Mouse (Mus musculus): ENCODE measurements around the gene Gm28308. TPM values are rescaled to one million over a fixed set of nuclear protein-coding genes. Genes with fewer than 3 reads are reported as not detected.

The Gm28308 gene
- polyA plus RNA-seq, 1 experiment from 2014 or later: not detected

- 0 out of 2 replicates have a peak, but pooled peaks cover 3% of the 10 kb centered on the region for H3K36me3 ChIP-seq (ENCODE audit: insufficient read depth, low read length)
- H3K9me3 ChIP-seq (ENCODE audit: low read length): no peaks in the 10 kb centered on the region
- ATAC-seq (ENCODE audit: low FRiP score, low TSS enrichment): 0 out of 2 replicates have a peak, but pooled peaks have one; percentile 5
- peaks cover 60% of the 10 kb centered on the region for H3K27me3 ChIP-seq (ENCODE audit: insufficient read depth, low read length)
- 3% methylated on average over 59 of the region's 59 CpGs for WGBS
- H3K4me2 ChIP-seq (replicated peaks; ENCODE audit: low read depth, low read length): peak overlapping the region; percentile 44
- H3K4me3 ChIP-seq (ENCODE audit: low read length): peak overlapping the region; percentile 40
- H3K9ac ChIP-seq (replicated peaks; ENCODE audit: low read length): no peak overlapping the region; the same call in 1 of the 2 replicates
- H3K27ac ChIP-seq (ENCODE audit: low read length): no peak overlapping the region
- peaks cover 24% of the 10 kb centered on the region for H3K4me1 ChIP-seq (ENCODE audit: insufficient read depth, low read length)
These were observed 40.7 kb upstream of the Gm28308 start for GRCm38 (mm10) chr6:52253511-52254500.

- Histone ChIP-seq H3K9ac (replicated peaks; ENCODE audit: low read length) (no peak overlapping the region; the same call in 1 of the 2 replicates), H3K4me2 (replicated peaks; ENCODE audit: low read depth, low read length) (peak overlapping the region; percentile 44), H3K27ac (ENCODE audit: low read length) (no peak overlapping the region), H3K4me1 (ENCODE audit: insufficient read depth, low read length) (peaks cover 32% of the 10 kb centered on the region), H3K4me3 (ENCODE audit: low read length) (peak overlapping the region; percentile 40), H3K27me3 (ENCODE audit: insufficient read depth, low read length) (peaks cover 52% of the 10 kb centered on the region), H3K9me3 (ENCODE audit: low read length) (no peaks in the 10 kb centered on the region), H3K36me3 (ENCODE audit: insufficient read depth, low read length) (0 out of 2 replicates have a peak, but pooled peaks cover 3% of the 10 kb centered on the region)
- ATAC-seq (ENCODE audit: low FRiP score, low TSS enrichment): peak; percentile 28; the same call in 1 of the 2 replicates
- 10% methylated on average over 35 of the region's 35 CpGs for WGBS
These were observed 39.7 kb upstream of the Gm28308 start for GRCm38 (mm10) chr6:52252775-52253376.

GRCm38 (mm10) chr6:52252016-52252774 lies 39.1 kb upstream of the Gm28308 start:
- H3K27ac ChIP-seq (ENCODE audit: low read length): no peak overlapping the region
- peak overlapping the region; percentile 44 for H3K4me2 ChIP-seq (replicated peaks; ENCODE audit: low read depth, low read length)
- ATAC-seq (ENCODE audit: low FRiP score, low TSS enrichment): no peak
- H3K4me1 ChIP-seq (ENCODE audit: insufficient read depth, low read length): peaks cover 32% of the 10 kb centered on the region
- H3K4me3 ChIP-seq (ENCODE audit: low read length): peak overlapping the region; percentile 40
- H3K36me3 ChIP-seq (ENCODE audit: insufficient read depth, low read length): 0 out of 2 replicates have a peak, but pooled peaks cover 3% of the 10 kb centered on the region
- H3K27me3 ChIP-seq (ENCODE audit: insufficient read depth, low read length): peaks cover 53% of the 10 kb centered on the region
- H3K9ac ChIP-seq (replicated peaks; ENCODE audit: low read length): no peak overlapping the region
- no peaks in the 10 kb centered on the region for H3K9me3 ChIP-seq (ENCODE audit: low read length)
- 37% methylated on average over 24 of the region's 24 CpGs for WGBS

GRCm38 (mm10) chr6:52251177-52251879 lies 38.2 kb upstream of the Gm28308 start:
- no peak overlapping the region for H3K4me3 ChIP-seq (ENCODE audit: low read length)
- 48% methylated on average over 7 of the region's 7 CpGs for WGBS
- no peaks in the 10 kb centered on the region for H3K9me3 ChIP-seq (ENCODE audit: low read length)
- H3K4me2 ChIP-seq (replicated peaks; ENCODE audit: low read depth, low read length): no peak overlapping the region
- no peak for ATAC-seq (ENCODE audit: low FRiP score, low TSS enrichment)
- 0 out of 2 replicates have a peak, but pooled peaks cover 3% of the 10 kb centered on the region for H3K36me3 ChIP-seq (ENCODE audit: insufficient read depth, low read length)
- no peak overlapping the region for H3K9ac ChIP-seq (replicated peaks; ENCODE audit: low read length)
- H3K27ac ChIP-seq (ENCODE audit: low read length): no peak overlapping the region
- peaks cover 47% of the 10 kb centered on the region for H3K27me3 ChIP-seq (ENCODE audit: insufficient read depth, low read length)
- H3K4me1 ChIP-seq (ENCODE audit: insufficient read depth, low read length): peaks cover 32% of the 10 kb centered on the region

GRCm38 (mm10) chr6:52249826-52250225 lies 36.7 kb upstream of the Gm28308 start:
- 28% methylated on average over 4 of the region's 4 CpGs for WGBS
- H3K9ac ChIP-seq (replicated peaks; ENCODE audit: low read length): peak overlapping the region; percentile 77
- H3K27ac ChIP-seq (ENCODE audit: low read length): peak overlapping the region; percentile 95
- H3K27me3 ChIP-seq (ENCODE audit: insufficient read depth, low read length): peaks cover 37% of the 10 kb centered on the region
- H3K9me3 ChIP-seq (ENCODE audit: low read length): no peaks in the 10 kb centered on the region
- no peak for ATAC-seq (ENCODE audit: low FRiP score, low TSS enrichment)
- 0 out of 2 replicates have a peak, but pooled peaks cover 3% of the 10 kb centered on the region for H3K36me3 ChIP-seq (ENCODE audit: insufficient read depth, low read length)
- H3K4me1 ChIP-seq (ENCODE audit: insufficient read depth, low read length): peaks cover 32% of the 10 kb centered on the region
- H3K4me3 ChIP-seq (ENCODE audit: low read length): peak overlapping the region; percentile 50
- peak overlapping the region; percentile 67 for H3K4me2 ChIP-seq (replicated peaks; ENCODE audit: low read depth, low read length)

GRCm38 (mm10) chr6:52249415-52249738 lies 36.2 kb upstream of the Gm28308 start:
- H3K9ac ChIP-seq (replicated peaks; ENCODE audit: low read length): peak overlapping the region; percentile 77
- 0 out of 2 replicates have a peak, but pooled peaks cover 3% of the 10 kb centered on the region for H3K36me3 ChIP-seq (ENCODE audit: insufficient read depth, low read length)
- H3K27me3 ChIP-seq (ENCODE audit: insufficient read depth, low read length): peaks cover 37% of the 10 kb centered on the region
- H3K4me3 ChIP-seq (ENCODE audit: low read length): peak overlapping the region; percentile 50
- WGBS: 6% methylated on average over 16 of the region's 16 CpGs
- H3K9me3 ChIP-seq (ENCODE audit: low read length): no peaks in the 10 kb centered on the region
- H3K4me2 ChIP-seq (replicated peaks; ENCODE audit: low read depth, low read length): peak overlapping the region; percentile 67
- peaks cover 32% of the 10 kb centered on the region for H3K4me1 ChIP-seq (ENCODE audit: insufficient read depth, low read length)
- no peak for ATAC-seq (ENCODE audit: low FRiP score, low TSS enrichment)
- peak overlapping the region; percentile 95 for H3K27ac ChIP-seq (ENCODE audit: low read length)

- H3K4me3 ChIP-seq (ENCODE audit: low read length): peak overlapping the region; percentile 50
These were observed 35.7 kb upstream of the Gm28308 start for GRCm38 (mm10) chr6:52248638-52249414.

GRCm38 (mm10) chr6:52247766-52248637 lies 34.9 kb upstream of the Gm28308 start:
- Histone ChIP-seq H3K4me1 (ENCODE audit: insufficient read depth, low read length) (peaks cover 26% of the 10 kb centered on the region), H3K4me2 (replicated peaks; ENCODE audit: low read depth, low read length) (peak overlapping the region; percentile 67), H3K9me3 (ENCODE audit: low read length) (no peaks in the 10 kb centered on the region), H3K36me3 (ENCODE audit: insufficient read depth, low read length) (0 out of 2 replicates have a peak, but pooled peaks cover 3% of the 10 kb centered on the region), H3K27ac (ENCODE audit: low read length) (peak overlapping the region; percentile 95), H3K4me3 (ENCODE audit: low read length) (peak overlapping the region; percentile 50), H3K9ac (replicated peaks; ENCODE audit: low read length) (peak overlapping the region; percentile 77), H3K27me3 (ENCODE audit: insufficient read depth, low read length) (peaks cover 26% of the 10 kb centered on the region)
- WGBS: 4% methylated on average over 23 of the region's 23 CpGs
- 0 out of 2 replicates have a peak, but pooled peaks have one; percentile 7 for ATAC-seq (ENCODE audit: low FRiP score, low TSS enrichment)

More at GRCm38 (mm10) chr6:52248638-52249414, 35.7 kb upstream of the Gm28308 start:
- Histone ChIP-seq H3K4me1 (ENCODE audit: insufficient read depth, low read length) (peaks cover 32% of the 10 kb centered on the region), H3K9me3 (ENCODE audit: low read length) (no peaks in the 10 kb centered on the region), H3K9ac (replicated peaks; ENCODE audit: low read length) (peak overlapping the region; percentile 77), H3K27me3 (ENCODE audit: insufficient read depth, low read length) (peaks cover 31% of the 10 kb centered on the region), H3K36me3 (ENCODE audit: insufficient read depth, low read length) (0 out of 2 replicates have a peak, but pooled peaks cover 3% of the 10 kb centered on the region), H3K4me2 (replicated peaks; ENCODE audit: low read depth, low read length) (peak overlapping the region; percentile 67), H3K27ac (ENCODE audit: low read length) (peak overlapping the region; percentile 95)
- 4% methylated on average over 27 of the region's 27 CpGs for WGBS
- ATAC-seq (ENCODE audit: low FRiP score, low TSS enrichment): no peak
